Mouse (Mus musculus) heart, embryonic 11.5 days (tissue): Measurements from ENCODE around the gene Tmub1. TPM values are rescaled to one million over a fixed set of nuclear protein-coding genes. Genes with fewer than 3 reads are reported as not detected.

Experiments used
- ATAC-seq: fragments of 200-750 bp; cut with Nextera tagmentation; replicated peaks from 2 replicates; pipeline ENCODE4 v1.8.0; 2017; ENCODE audit warnings: moderate library complexity; ENCODE audit not compliant: insufficient number of reproducible peaks, low FRiP score, low TSS enrichment
- H3K27ac ChIP-seq: fragments of 300-500 bp; sonication (generic); 2 replicates; pipeline ENCODE4 v1.5.1; 2014; ENCODE audit warnings: mild to moderate bottlenecking, low read depth, low read length
- H3K27me3 ChIP-seq: fragments of 300-500 bp; sonication (generic); 2 replicates; pipeline ENCODE4 v1.6.1; 2014; ENCODE audit warnings: mild to moderate bottlenecking, low read length, mixed read lengths; ENCODE audit not compliant: control insufficient read depth, insufficient read depth
- H3K36me3 ChIP-seq: fragments of 300-500 bp; sonication (generic); 2 replicates; pipeline ENCODE4 v1.6.1; 2014; ENCODE audit warnings: mild to moderate bottlenecking, low read length, moderate library complexity, mixed read lengths; ENCODE audit not compliant: control insufficient read depth, insufficient read depth
- H3K4me1 ChIP-seq: fragments of 300-500 bp; sonication (generic); 2 replicates; pipeline ENCODE4 v1.6.1; 2014; ENCODE audit warnings: low read length; ENCODE audit not compliant: control insufficient read depth, insufficient read depth
- H3K4me2 ChIP-seq: fragments of 300-500 bp; sonication (generic); 2 replicates; pipeline ENCODE4 v1.6.1; 2014; ENCODE audit warnings: mild to moderate bottlenecking, moderate library complexity
- H3K4me3 ChIP-seq: fragments of 300-500 bp; sonication (generic); 2 replicates; pipeline ENCODE4 v1.5.1; 2014; ENCODE audit warnings: low read depth, low read length
- H3K9ac ChIP-seq: fragments of 300-500 bp; sonication (generic); 2 replicates; pipeline ENCODE4 v1.6.1; 2014; ENCODE audit warnings: mild to moderate bottlenecking, low read depth, low read length, moderate library complexity
- H3K9me3 ChIP-seq: fragments of 300-500 bp; sonication (generic); replicated peaks from 2 replicates; pipeline ENCODE4 v1.6.1; 2016; ENCODE audit warnings: low read length; ENCODE audit not compliant: control insufficient read depth
- WGBS: fragments of 180-500 bp; shearing (Covaris S2); extraction: QIAGEN DNeasy Blood & Tissue Kit; methylation state at CpG from one replicate; pipeline ENCODE4 v1.1.7; 2014; ENCODE audit not compliant: insufficient replicate concordance; 5-methylcytosine and 5-hydroxymethylcytosine counted together
- polyA plus RNA-seq: library from polyadenylated mRNA; unstranded; fragments of >200 nt; fragmentation: Nextera tagmentation; extraction: Ambion mirVana; gene quantifications from 2 replicates; pipeline ENCODE4 v1.2.1, GENCODE M21; 2014

The Tmub1 gene
- polyA plus RNA-seq, 1 experiment from 2014 or later: 21.5 TPM

DNA sequence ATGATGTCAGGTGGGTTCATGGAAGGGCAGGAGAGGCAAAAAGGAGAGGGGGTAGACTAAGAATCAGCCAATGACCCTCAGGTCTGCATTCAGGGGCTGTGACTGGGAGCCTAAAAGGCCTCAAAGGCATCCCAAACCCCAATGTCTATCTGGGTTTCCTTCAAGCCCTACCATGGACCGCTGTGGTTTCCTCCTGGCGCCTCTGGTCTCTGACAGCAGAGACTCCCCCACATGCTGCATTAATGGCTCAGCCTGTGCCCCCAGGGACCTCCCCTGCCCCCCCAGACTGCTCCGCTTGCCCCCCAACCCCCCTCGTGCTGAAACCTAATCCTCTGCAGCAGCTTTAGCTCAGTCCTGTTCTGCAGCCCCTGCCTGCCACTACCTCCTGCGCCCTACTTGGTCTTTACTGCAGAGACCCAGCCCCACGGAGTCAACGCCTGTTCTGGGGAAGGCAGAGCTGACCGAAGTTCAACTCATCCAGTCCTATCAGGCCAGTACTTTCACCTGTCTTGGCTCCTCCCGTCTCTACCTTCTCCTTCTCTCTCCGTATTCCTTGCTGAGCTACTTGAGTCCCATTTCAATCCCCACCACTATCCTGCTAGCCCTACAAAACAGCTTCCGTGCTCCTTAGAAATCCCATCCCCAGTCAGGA, 34.5 kb downstream of the Tmub1 start, which contains the start of gene Asic3:
Gene Asic3, plus strand, starts transcription at position 351 of the 652 bp plus-strand sequence.
- no peak for ATAC-seq
- Histone ChIP-seq H3K9ac (no peak within 1 kb of the TSS), H3K4me2 (no peak within 1 kb of the TSS), H3K27me3 (peaks cover 14% of the 10 kb centered on the region), H3K4me1 (0 out of 2 replicates have a peak, but pooled peaks cover 3% of the 10 kb centered on the region), H3K36me3 (no peaks in the 10 kb centered on the region), H3K27ac (no peak within 1 kb of the TSS), H3K9me3 (no peaks in the 10 kb centered on the region), H3K4me3 (no peak within 1 kb of the TSS)
- 39% methylated on average over 11 of the region's 11 CpGs for WGBS

GRCm38 (mm10) chr5:24412063-24412462, 35.6 kb downstream of the Tmub1 start:
- Histone ChIP-seq H3K27ac (no peak overlapping the region), H3K9me3 (no peaks in the 10 kb centered on the region), H3K4me1 (0 out of 2 replicates have a peak, but pooled peaks cover 3% of the 10 kb centered on the region), H3K4me2 (no peak overlapping the region), H3K27me3 (peaks cover 14% of the 10 kb centered on the region), H3K4me3 (no peak overlapping the region), H3K9ac (no peak overlapping the region), H3K36me3 (no peaks in the 10 kb centered on the region)
- ATAC-seq: no peak
- WGBS: 75% methylated on average over 2 of the region's 2 CpGs

GRCm38 (mm10) chr5:24409466-24409865, 38.2 kb downstream of the Tmub1 start:
- Histone ChIP-seq H3K4me3 (no peak overlapping the region), H3K27ac (no peak overlapping the region), H3K4me2 (no peak overlapping the region), H3K9me3 (no peaks in the 10 kb centered on the region), H3K27me3 (peaks cover 11% of the 10 kb centered on the region), H3K4me1 (no peaks in the 10 kb centered on the region), H3K36me3 (peaks cover 6% of the 10 kb centered on the region; the same call in 1 of the 2 replicates), H3K9ac (no peak overlapping the region)
- no peak for ATAC-seq
- 69% methylated on average over 2 of the region's 2 CpGs for WGBS

DNA sequence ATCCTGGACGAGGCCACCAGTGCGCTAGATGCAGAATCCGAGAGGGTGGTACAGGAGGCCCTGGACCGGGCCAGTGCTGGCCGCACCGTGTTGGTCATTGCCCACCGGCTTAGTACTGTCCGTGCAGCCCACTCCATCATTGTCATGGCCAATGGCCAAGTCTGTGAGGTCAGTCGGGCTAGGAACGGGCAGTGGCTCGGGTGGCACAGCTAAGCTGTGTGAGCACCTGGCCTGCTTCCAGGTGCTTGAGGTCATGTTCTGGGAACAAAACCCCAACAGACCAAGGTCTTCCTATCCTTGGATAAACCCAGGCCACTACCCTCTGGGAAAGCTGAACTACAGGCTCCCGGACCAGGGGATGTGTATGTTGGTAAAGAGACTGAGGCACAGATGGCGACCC, 39.0 kb downstream of the Tmub1 start:
- Histone ChIP-seq H3K9me3 (no peaks in the 10 kb centered on the region), H3K27me3 (peaks cover 3% of the 10 kb centered on the region), H3K27ac (no peak overlapping the region), H3K4me2 (no peak overlapping the region), H3K4me1 (no peaks in the 10 kb centered on the region), H3K9ac (no peak overlapping the region), H3K4me3 (no peak overlapping the region), H3K36me3 (peaks cover 6% of the 10 kb centered on the region; the same call in 1 of the 2 replicates)
- 92% methylated on average over 13 of the region's 13 CpGs for WGBS
- no peak for ATAC-seq

DNA sequence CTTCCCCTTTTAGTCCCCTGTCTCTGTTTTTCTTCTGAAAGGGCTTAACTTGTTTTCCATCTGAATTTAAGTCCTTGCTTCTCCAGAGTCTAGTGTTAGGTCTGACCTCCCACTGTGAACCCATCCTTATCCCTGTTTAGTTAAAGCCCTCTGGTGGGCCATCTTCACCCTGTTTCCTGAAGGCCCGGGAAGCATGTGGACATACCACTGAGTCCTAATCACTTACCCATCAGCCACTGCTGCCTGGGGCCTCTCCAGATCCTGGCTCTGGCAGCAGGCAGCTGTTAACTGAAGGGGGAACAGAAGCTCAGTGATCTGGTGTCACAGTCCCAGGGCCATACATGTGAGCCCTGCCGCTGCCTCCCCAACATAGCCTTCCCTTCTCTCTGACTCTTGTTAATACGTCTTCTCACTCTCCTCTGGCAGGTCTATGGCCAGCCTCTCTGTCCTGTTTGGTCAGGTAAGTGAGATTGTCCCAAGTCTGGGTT, 42.2 kb downstream of the Tmub1 start:
- no peaks in the 10 kb centered on the region for H3K9me3 ChIP-seq
- no peaks in the 10 kb centered on the region for H3K4me1 ChIP-seq
- H3K9ac ChIP-seq: no peak overlapping the region
- WGBS: 61% methylated on average over 3 of the region's 3 CpGs
- H3K36me3 ChIP-seq: peaks cover 6% of the 10 kb centered on the region
- no peak overlapping the region for H3K4me2 ChIP-seq
- no peak overlapping the region for H3K4me3 ChIP-seq
- H3K27me3 ChIP-seq: no peaks in the 10 kb centered on the region
- H3K27ac ChIP-seq: no peak overlapping the region
- ATAC-seq: no peak

DNA sequence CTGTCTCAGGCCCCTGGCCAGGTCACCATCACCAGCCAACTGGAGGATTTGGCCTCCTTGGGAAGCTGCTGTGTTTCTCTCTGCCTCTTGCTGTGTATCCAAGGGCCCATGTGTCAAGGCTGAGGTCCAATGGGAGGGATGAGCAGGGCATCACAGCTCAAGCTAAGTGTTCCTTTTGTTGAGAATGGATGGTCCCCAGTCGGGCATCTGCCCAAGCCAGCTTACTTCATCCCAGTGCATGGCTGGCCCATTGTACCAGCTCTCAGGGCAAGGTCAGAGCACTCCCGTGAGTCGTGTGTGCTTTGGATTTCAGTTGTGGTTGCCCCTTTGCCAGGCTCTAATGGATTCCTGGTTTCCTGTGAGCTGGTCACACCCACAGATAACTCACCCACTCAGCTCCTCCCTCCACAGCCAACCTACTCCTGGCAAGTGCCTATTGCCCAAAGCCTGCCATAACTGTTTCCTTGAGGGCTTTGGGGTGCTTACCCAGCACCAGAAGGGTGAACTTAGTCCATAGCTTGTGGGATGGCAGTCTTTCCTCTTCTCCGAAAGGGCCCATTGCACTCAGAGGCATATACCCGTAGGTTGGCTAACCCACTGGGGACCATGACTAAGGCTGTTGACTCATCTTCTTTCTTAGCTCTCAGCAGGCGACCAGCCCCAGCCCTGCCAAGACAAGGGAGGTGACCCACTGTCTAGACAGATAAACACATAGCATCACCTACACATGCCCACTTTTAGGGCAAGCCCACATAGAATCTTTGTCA, 42.9 kb downstream of the Tmub1 start:
- H3K36me3 ChIP-seq: peaks cover 6% of the 10 kb centered on the region
- no peak overlapping the region for H3K4me3 ChIP-seq
- no peak overlapping the region for H3K27ac ChIP-seq
- no peak overlapping the region for H3K4me2 ChIP-seq
- no peaks in the 10 kb centered on the region for H3K27me3 ChIP-seq
- no peak for ATAC-seq
- H3K4me1 ChIP-seq: no peaks in the 10 kb centered on the region
- 74% methylated on average over 6 of the region's 6 CpGs for WGBS
- no peak overlapping the region for H3K9ac ChIP-seq
- H3K9me3 ChIP-seq: no peaks in the 10 kb centered on the region

DNA sequence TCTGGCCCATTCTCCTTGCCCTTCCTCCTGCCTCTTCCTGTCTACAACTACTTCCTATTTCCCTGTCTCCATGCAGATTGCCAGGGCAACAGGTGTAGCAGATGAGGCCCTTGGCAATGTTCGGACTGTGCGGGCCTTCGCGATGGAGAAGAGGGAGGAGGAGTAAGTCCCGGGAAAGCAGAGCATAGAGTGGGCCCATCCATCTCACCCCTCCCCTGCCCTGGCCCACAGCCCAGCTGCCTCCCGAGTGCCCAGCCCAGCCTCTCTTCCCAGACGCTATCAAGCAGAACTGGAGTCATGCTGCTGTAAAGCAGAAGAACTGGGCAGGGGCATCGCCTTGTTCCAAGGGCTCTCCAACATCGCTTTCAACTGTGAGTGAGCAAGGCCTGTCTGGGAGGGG, 45.7 kb downstream of the Tmub1 start:
- H3K4me2 ChIP-seq: no peak overlapping the region
- WGBS: 80% methylated on average over 9 of the region's 9 CpGs
- no peak overlapping the region for H3K27ac ChIP-seq
- no peak overlapping the region for H3K4me3 ChIP-seq
- no peaks in the 10 kb centered on the region for H3K4me1 ChIP-seq
- no peaks in the 10 kb centered on the region for H3K9me3 ChIP-seq
- no peak for ATAC-seq
- peaks cover 6% of the 10 kb centered on the region for H3K36me3 ChIP-seq
- H3K9ac ChIP-seq: no peak overlapping the region
- H3K27me3 ChIP-seq: no peaks in the 10 kb centered on the region

DNA sequence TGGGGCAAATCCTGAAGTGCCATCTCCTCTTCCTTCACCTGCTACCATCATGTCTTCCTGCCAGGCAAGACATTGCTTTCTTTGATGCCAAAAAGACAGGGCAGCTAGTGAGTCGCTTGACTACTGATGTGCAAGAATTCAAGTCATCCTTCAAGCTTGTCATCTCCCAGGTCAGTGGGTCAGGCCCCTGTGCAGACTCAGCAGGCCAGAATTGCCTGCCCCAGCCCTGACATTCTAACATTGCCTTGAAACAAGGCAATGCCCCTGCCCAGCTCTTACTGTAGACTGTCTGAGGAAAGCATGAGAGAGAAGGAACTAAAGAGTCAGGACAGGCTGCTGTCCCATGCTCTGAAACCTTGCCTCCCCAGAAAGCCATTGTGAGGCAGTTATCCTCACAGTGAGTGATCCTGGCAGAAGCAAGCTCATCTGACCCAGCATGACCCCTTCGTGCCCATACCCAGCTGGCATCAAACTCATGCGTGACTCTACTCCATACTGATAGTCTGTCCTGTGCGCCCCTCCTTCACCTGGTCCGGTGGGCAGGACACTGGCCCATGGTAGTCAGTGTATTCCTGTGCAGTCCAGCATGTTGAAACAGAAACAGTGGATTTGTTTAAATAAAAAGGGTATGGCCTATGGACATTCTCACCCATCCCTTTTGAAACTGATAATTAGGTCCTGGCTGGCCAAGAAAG, 46.6 kb downstream of the Tmub1 start:
- 91% methylated on average over 5 of the region's 5 CpGs for WGBS
- Histone ChIP-seq H3K36me3 (peaks cover 2% of the 10 kb centered on the region), H3K4me1 (no peaks in the 10 kb centered on the region), H3K27ac (no peak overlapping the region), H3K4me2 (no peak overlapping the region), H3K9ac (no peak overlapping the region), H3K9me3 (no peaks in the 10 kb centered on the region), H3K4me3 (no peak overlapping the region), H3K27me3 (no peaks in the 10 kb centered on the region)
- no peak for ATAC-seq
